Mouse (Mus musculus) kidney, adult 11 months (tissue): ENCODE measurements around the gene Vat1.
"Not testable (repeated sequence)": the region's sequence is repeated elsewhere in the genome, so short reads cannot be mapped to it uniquely, and the experiment has no call there.

ENCODE experiments used
- DNase-seq: peaks from one replicate; pipeline ENCODE4 v3.0.0; 2022

Vat1 gene

DNA sequence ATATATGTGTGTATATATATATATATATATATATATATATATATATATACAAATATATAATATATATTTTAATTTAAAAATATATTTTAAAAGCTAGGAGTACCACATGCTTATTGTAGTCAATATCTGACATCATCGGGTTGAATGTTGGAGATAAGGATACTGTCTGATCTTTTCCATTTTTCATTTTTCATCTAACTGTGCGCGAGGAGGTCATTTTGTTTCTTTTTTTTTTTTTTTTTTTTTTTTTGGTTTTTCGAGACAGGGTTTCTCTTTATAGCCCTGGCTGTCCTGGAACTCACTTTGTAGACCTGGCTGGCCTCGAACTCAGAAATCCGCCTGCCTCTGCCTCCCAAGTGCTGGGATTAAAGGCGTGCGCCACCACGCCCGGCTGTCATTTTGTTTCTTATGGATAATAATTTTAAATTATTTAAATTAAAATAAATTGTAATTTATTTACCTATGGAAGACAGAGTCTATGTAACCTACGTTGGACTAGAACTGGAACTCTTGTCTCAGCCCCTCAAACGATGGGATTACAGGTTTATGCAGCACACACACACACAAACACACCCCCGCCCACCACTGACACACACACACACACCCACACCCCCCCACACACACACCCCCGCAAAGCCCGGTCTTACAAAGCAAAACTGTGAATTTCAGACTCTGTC, 24.4 kb downstream of the Vat1 start:
- not testable (repeated sequence) for DNase-seq

DNA sequence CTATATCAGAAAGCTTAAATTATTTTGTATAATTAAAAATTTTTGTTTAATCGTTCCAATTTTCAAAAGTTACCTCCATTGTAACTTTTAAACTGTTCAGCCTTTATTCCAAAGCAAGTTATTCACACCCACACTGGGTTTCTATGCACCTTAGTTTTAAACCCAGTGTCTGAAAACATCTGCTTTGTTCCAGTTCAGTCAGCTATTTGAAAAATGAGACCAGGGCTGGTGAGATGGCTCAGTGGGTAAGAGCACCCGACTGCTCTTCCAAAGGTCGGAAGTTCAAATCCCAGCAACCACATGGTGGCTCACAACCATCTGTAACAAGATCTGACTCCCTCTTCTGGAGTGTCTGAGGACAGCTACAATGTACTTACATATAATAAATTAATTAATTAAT, 28.0 kb downstream of the Vat1 start:
- DNase-seq = not testable (repeated sequence)

DNA sequence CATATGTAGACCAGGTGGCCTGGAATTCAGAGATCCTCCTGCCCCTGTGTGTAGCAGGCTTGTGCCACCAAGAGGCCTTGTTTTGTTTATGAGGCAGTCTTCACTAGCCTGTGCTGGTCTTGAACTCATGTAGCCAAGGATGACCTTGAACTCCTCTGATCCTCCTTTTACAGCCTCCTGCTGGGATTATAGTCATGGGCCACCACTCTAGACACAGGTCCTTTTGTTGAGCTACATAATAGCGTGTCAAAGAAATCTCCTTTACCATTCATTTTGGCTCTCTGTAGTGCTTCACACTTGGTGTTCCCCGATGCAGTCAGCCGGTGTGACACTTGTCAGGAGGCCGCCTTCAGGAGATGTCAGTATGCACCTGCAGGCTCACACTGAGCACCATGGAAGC, 29.1 kb downstream of the Vat1 start:
- DNase-seq = no peak

DNA sequence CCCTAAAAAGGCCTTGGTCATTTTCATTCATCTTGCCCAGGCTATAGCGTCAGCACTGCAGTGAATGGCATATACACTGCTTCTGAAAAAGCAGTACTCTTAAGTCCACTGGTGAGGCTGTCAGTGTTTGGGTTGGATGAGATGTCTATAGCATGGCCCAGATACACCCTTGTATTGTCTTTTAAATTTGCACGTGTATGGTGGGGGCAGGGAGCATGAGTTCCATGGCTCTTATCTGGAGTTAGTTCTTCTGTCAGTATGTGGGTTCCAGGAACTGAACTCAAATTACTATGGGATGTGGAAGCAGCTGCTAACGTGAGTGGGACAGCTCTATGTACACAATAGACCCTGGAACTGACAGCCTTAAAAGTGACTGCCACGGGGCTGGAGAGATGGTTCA, 30.2 kb downstream of the Vat1 start:
- DNase-seq = no peak

DNA sequence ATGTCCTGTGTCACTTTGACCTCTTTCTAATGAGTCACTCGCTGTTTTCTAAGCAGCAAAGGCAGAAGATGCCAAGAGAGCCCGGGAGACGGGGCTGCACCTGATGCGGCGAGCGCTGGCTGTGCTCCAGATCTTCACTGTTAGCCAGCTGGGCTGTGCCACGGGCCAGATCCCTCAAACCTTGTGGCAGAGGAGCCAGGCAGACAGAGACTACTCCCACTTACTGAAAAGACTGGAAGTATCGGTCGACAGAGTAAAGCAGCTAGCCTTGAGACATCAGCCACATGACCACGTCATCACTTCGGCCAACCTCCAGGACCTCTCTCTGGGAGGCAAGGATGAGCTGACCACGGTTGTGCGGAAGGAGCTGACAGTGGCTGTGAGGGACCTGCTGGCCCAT, 32.6 kb downstream of the Vat1 start:
- DNase-seq = no peak

DNA sequence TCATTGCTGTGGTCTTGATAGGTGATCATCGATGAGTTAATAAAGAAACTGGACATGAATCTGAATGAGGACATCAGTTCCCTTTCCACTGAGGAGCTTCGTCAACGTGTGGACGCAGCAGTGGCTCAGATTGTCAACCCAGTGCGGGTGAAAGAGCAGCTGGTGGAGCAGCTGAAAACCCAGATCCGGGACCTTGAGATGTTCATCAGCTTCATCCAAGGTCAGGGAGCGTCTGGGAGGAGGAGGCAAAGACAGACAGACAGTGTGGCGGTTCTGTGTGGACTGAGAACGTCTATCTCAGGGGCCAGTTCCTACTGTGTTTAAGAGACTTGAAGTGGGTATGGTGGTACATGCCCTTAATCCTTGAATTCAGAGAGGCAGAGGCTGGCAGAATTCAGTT, 34.7 kb downstream of the Vat1 start:
- DNase-seq = no peak

DNA sequence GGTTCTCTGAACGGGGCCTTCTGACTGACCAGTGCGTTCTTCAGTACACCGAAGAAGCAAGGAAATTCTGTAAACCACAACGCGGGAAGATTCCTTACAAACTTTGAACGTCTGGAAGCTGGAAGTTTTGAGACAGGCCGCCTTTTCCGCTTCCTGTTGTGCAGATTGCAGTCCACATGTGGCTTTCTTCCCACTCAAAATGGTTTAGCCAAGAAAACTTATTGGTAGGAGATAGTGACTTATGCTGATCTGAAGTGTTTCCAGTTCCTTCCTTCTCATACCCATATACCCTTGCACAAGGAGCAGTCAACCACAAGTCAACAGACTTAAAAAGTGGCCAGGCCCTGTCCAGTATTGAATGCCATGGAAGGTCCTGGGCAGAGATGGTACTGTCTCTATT, 39.9 kb downstream of the Vat1 start:
- no peak for DNase-seq

DNA sequence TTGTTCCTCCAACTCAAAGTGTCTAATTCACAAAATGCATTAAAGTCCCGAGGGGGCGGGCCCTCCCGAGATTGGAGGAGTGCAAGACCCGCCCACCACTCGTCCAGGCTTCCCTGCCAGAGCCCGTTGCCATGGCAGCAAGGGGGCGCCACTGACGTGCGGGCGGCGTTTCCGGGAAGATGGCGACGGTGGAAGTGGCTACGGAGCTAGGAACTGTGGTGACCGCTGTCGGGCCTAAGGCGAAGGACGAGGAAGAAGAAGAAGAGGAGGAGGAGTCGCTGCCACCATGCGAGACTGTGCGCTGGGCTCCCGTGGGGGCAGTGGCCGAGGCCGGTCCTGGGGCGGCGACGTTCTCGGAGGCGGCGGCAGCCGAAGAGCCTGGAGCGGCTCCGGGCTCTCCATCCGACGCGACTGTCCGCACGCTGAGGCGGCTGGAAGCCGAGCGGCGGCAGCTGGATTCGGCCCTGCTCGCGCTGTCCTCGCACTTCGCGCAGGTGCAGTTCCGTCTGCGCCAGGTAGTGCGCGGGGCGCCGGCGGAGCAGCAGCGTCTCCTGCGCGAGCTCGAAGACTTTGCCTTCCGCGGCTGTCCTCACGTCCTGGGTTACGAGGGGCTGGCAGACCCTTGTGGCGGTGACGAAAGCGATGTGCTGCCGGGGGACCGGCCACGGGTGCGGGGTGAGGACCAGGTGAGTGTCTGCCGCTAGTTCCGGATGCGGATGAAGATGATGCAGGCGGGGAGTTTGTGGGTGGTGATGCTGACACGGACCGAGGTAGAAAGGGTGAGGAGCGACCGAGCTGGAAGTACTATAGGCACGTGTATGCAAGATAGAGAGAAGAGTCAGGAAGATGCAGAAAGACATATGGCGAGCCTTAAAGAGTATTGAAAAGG, 40.9 kb downstream of the Vat1 start, which contains the start of the genes Rundc1 and Ptges3l:
Gene Rundc1 (plus strand): TSS at position 161 of the 889 bp plus-strand sequence.
Gene Ptges3l (minus strand): TSS at position 409 of the 889 bp plus-strand sequence.
- peak; percentile 95 for DNase-seq

DNA sequence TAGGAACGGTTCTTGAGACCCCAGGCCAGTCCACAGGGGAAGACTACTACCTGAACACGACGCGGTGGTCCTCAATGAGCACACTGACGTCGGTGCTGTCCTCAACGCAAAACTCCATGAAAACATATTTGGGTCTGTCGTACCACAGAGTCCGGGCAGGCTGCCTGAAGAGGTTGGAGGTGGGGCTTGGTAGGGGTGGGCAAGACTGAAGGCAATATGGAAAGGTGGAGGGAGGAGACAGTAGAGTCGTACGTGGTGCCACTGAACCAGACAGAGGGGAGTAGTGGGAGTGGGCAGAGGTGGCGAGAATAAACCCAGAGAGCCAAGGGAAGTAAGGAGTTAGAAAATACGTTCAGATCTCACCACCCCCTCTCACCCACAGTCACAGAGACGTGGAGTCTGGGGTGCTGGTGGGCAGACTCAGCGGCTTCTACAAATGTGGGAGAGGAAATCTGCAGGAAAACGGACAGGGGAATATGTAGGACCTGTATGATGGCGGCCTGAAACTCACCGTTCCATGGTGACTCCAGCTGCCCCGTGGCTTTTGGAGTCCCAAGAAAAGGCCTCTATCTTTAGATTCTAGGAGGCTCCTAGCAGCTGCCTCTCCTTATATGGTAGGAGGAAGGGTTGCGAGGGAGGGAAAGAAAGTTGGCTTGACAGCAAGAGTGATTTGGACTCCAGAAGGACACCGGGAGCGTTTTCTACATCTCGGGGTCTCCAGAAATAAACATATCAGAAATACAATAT, 41.8 kb downstream of the Vat1 start, which contains the start of gene Gm27029:
Gene Gm27029 (minus strand): TSS at position 692 of the 747 bp plus-strand sequence.
- DNase-seq = peak; percentile 24

DNA sequence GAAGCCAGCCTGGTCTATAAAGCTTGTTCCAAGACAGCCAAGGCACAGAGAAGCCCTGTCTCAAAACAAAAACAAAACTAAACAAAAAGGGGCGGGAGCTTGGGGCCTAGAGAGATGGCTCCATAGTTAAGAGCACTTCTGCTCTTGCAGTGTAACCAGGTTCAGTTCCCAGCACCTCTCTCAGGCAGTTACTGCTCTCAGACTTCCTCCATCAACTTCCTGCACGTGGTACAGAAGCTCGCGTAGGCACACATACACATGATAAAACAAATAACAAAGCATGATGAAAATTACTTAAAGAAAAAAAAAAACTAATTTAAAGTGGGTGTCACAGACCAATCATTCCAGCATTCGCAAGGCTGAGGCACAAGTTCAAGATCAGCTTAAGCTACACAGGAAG, 45.9 kb downstream of the Vat1 start:
- no peak for DNase-seq

DNA sequence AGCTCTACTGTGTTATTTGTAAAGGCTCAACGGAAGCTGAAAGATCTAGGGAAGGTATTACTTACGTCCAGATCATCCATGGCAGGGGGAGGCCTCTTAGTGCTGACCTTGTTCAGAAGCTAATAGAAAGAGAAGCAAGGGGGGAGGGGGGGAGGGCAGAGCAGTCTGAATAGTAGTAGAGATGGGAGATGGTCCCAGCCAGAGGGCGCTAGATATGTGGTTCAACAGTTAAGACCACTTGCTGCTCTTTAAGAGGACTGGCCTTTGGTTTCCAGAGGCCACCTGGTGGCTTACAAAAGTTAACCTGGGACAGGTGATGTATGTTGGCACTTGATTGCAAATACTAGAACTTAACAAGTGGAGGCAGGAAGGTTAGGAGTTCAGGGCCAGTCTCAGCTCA, 46.4 kb downstream of the Vat1 start:
- no peak for DNase-seq

DNA sequence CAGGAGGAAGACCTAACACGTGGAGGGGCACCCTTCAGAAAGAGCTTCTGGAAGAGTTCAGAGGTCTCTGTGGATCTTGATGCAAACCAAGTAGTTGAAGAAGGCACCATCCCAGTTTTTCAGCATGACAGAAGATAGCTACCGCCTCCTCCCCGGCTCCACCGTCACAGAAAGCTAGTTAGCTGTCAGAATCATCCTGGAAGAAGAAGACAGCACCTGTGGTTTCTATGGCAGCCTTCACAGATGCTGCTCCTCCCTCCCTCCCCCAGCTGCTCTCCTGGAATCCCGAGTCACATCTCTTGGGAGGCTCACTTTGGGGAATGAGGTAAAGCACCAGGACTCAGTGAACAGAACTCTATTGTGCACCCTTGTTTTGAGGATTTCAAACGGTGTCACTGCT, 47.0 kb downstream of the Vat1 start:
- DNase-seq = no peak

DNA sequence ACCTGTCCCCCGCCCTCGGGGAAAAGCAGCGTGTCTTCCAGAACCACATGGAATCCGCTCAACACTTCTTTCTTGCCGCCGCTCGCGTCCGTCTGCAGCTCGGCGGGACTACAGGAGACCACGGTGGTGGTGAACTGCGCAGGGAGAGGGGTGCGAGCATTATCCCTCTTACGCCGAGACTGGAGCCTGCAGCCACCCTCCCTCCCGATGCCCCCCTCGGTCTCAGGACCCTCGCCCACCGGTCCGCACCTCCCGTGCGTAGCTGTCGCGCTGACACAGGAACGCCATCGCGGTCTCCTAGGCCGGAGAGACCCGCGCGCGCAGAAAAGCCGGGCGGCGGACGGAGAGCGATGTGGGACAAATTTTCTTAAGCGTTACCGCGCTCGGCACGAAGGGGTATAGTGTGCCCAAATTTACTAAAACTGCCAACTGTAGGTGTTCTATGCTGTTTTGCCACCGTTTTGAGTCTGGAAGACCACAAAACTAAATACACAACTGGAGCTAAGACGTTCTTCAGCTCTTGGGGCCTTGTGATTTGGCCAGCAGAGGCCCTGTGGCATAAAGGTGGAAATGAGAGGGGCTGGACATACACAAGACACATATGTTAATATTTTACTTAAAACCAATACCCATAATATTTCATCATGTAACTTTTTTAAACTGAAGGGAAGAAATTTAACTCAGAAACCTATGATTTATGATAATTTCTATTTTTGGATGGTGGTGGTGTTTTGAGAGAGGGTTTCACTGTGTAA, 48.8 kb downstream of the Vat1 start, which contains the start of gene Aarsd1:
Gene Aarsd1 (minus strand): TSS at position 515 of the 755 bp plus-strand sequence.
- peak; percentile 76 for DNase-seq

DNA sequence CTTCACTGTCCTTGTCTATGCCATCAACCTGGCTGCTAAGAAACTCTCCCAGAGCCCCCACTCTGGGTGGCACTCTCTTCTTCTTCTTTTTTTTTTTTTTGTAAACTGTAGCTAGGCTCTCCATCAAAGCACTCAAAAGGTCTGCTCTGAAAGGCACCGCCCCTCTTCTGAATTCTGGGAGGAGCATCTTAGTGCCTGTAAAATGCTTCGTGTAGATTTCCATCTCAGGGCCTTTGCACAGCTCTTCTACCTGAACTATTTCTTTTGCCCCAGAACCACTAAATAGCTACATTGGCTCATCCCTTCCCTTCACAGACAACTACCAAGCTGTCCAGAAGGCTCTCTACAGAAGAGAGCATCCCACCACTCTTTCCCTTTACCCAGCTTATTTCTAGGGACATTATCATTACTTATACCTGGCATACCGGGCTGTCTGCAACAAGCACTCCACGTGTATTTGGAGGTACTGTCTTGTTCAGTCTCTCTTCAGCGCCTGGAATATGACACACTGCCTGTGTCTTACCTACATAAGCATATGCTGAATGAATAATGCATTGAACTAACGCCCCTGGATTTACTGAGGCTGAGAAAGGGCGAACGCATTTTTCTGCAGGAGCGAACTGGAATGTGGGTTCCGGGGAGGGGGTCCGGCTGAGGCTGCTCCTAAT, 49.5 kb downstream of the Vat1 start:
- DNase-seq = no peak

DNA sequence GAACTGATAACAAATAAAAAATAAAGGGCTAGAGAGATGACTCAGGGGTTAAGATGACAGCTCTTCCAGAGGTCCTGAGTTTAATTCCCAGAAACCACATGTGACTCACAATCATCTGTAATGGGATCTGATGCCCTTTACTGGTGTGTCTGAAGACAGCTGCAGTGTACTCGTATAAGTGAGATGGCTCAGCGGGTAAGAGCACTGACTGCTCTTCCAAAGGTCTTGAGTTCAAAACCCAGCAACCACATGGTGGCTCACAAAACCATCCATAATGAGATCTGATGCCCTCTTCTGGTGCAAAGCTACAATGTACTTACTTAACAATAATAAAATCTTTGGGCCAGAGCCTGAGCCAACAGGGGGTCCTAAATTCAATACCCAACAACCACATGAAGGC, 50.7 kb downstream of the Vat1 start:
- no peak for DNase-seq
